Mouse (Mus musculus) thymus, adult 2 months (tissue): ENCODE results near the gene Zfp277.

Experiments used
- CTCF ChIP-seq: fragments of 200-500 bp; IDR thresholded peaks from 2 replicates; pipeline ENCODE4 v1.5.1; 2012; ENCODE audit warnings: mild to moderate bottlenecking, control low read depth, low read length, moderate library complexity, borderline replicate concordance; ENCODE audit not compliant: control insufficient read depth, poor library complexity, insufficient read depth; ENCODE audit errors: extremely low read depth
- POLR2A ChIP-seq: fragments of 200-500 bp; IDR thresholded peaks from 2 replicates; pipeline ENCODE4 v1.6.1; 2012; ENCODE audit warnings: mild to moderate bottlenecking, low read length, control low read depth, moderate library complexity; ENCODE audit not compliant: control insufficient read depth, poor library complexity, insufficient read depth; ENCODE audit errors: extremely low read depth

DNA sequence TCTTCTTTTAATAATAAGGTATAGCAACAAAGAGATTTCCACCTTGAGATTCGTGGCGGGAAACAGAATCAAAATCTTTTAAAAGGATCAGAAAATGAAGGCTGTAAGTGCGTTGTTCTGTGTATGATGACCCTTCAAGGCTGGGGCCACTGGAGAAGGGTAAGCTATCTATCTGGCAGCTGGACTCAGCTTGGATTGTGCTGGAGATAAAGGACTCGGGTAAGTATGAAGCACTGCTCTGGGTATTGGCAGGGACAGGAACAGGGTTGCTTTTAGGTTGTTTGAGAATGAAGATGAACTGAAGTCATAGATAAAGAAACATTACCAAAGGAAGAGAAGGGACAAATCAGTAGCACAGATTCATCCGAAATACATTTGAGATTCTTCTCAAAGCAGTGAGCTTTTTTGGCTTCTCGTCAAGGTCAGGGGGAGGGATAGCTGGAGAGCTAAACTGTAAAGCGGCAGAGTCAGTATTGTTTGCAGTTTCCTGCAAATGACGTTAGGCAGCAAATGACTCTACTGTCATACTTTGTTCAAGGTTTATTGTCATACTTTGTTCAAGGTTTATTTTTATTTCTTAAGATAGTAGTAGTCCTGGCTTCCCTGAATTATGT, 30.3 kb downstream of the Zfp277 start:
- no peak for TF ChIP-seq CTCF
- TF ChIP-seq POLR2A, result no peak
